ENCODE assay signal across 22 mouse cellular contexts in the genomic region with DNA sequence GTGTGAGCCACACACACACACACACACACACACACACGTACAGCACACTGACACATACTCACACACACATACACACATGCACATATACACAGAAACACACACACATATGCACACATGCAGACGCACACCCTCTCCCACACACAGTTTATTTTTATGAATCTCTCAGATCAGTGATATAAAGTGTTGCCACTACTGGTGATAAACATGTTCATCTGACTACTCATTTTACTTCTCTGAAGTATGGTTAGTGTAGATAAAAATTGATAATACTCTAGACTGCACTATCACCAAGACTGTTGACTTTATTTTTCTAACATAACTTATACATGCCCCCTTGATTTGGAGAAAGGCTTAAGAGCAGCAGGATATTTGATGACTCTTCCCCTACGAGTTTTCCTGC.
DNase-seq lines count a peak whose midpoint lies in the region; ATAC-seq and TF ChIP-seq lines count a peak whose summit lies in the region.
"Had no signal": no experiment of that assay in that cellular context is flagged by ENCODE, and none has a peak within 500 bp of the region (broad histone marks: within the 10 kb centered on the region; RNA-seq: fewer than 3 reads in every experiment).

No protein-coding gene starts in this region.

- H3K27ac ChIP-seq in liver, embryonic 11.5 days (ENCODE audit: low read depth, low read length): no peak overlapping the region; the same call in 1 of the 2 replicates
- peak overlapping the region; percentile 50 for H3K27ac ChIP-seq in liver, embryonic 12.5 days
- H3K27ac ChIP-seq in liver, embryonic 16.5 days (ENCODE audit: low read length): peak overlapping the region; percentile 30
- H3K27ac ChIP-seq in stomach, postnatal 0 days (replicated peaks): no peak overlapping the region
- H3K27ac ChIP-seq: embryonic facial prominence, embryonic 10.5 days; hindbrain, embryonic 15.5 days had no signal

- 74% methylated on average over 3 of the region's 3 CpGs for WGBS in liver, embryonic 11.5 days
- WGBS in liver, embryonic 12.5 days (ENCODE audit: insufficient replicate concordance): 50% methylated on average over 3 of the region's 3 CpGs
- WGBS in liver, embryonic 16.5 days (ENCODE audit: insufficient replicate concordance): 28% methylated on average over 3 of the region's 3 CpGs
- 69% methylated on average over 3 of the region's 3 CpGs for WGBS in stomach, postnatal 0 days

- H3K9me3 ChIP-seq in liver, embryonic 11.5 days (ENCODE audit: control insufficient read depth, low read length): no peaks in the 10 kb centered on the region
- no peaks in the 10 kb centered on the region for H3K9me3 ChIP-seq in liver, embryonic 12.5 days (replicated peaks)
- no peaks in the 10 kb centered on the region for H3K9me3 ChIP-seq in liver, embryonic 16.5 days (replicated peaks; ENCODE audit: control insufficient read depth, low read length)
- no peaks in the 10 kb centered on the region for H3K9me3 ChIP-seq in stomach, postnatal 0 days (ENCODE audit: control insufficient read depth, low read length)
- H3K9me3 ChIP-seq: embryonic facial prominence, embryonic 10.5 days; heart, embryonic 12.5 days; hindbrain, embryonic 15.5 days had no signal

- no peak overlapping the region for H3K9ac ChIP-seq in liver, embryonic 11.5 days (ENCODE audit: low read depth, low read length)
- H3K9ac ChIP-seq in liver, embryonic 12.5 days: no peak overlapping the region
- H3K9ac ChIP-seq in liver, embryonic 16.5 days (ENCODE audit: low read depth, low read length): no peak overlapping the region
- no peak overlapping the region for H3K9ac ChIP-seq in stomach, postnatal 0 days (ENCODE audit: low read length)
- H3K9ac ChIP-seq: heart, embryonic 12.5 days; hindbrain, embryonic 15.5 days had no signal

- H3K36me3 ChIP-seq in liver, embryonic 11.5 days (ENCODE audit: control insufficient read depth, insufficient read depth, low read length): no peaks in the 10 kb centered on the region
- no peaks in the 10 kb centered on the region for H3K36me3 ChIP-seq in liver, embryonic 12.5 days
- H3K36me3 ChIP-seq in liver, embryonic 16.5 days (ENCODE audit: control insufficient read depth, insufficient read depth): no peaks in the 10 kb centered on the region
- H3K36me3 ChIP-seq in stomach, postnatal 0 days (ENCODE audit: control insufficient read depth, insufficient read depth, low read length): no peaks in the 10 kb centered on the region
- H3K36me3 ChIP-seq: heart, embryonic 12.5 days; hindbrain, embryonic 15.5 days had no signal

- no peaks in the 10 kb centered on the region for H3K27me3 ChIP-seq in liver, embryonic 11.5 days (replicated peaks; ENCODE audit: control insufficient read depth, insufficient read depth, low read length)
- H3K27me3 ChIP-seq in liver, embryonic 12.5 days (replicated peaks): no peaks in the 10 kb centered on the region
- no peaks in the 10 kb centered on the region for H3K27me3 ChIP-seq in liver, embryonic 16.5 days (ENCODE audit: control insufficient read depth, insufficient read depth, low read depth, low read length)
- H3K27me3 ChIP-seq in stomach, postnatal 0 days (ENCODE audit: control insufficient read depth, insufficient read depth, low read length): no peaks in the 10 kb centered on the region
- H3K27me3 ChIP-seq: CH12.LX; heart, embryonic 12.5 days; hindbrain, embryonic 15.5 days had no signal

- H3K4me1 ChIP-seq in liver, embryonic 11.5 days (replicated peaks; ENCODE audit: control insufficient read depth, insufficient read depth, low read length): peaks cover 15% of the 10 kb centered on the region
- peaks cover 51% of the 10 kb centered on the region for H3K4me1 ChIP-seq in liver, embryonic 12.5 days
- H3K4me1 ChIP-seq in liver, embryonic 16.5 days (ENCODE audit: control insufficient read depth, low read depth, low read length): peaks cover 33% of the 10 kb centered on the region
- H3K4me1 ChIP-seq in stomach, postnatal 0 days (replicated peaks; ENCODE audit: control insufficient read depth, insufficient read depth): no peaks in the 10 kb centered on the region
- H3K4me1 ChIP-seq: hindbrain, embryonic 15.5 days had no signal

- peak; percentile 71 for ATAC-seq in liver, embryonic 11.5 days (replicated peaks; ENCODE audit: low FRiP score)
- ATAC-seq in liver, embryonic 12.5 days: peak; percentile 76
- peak; percentile 67 for ATAC-seq in liver, embryonic 16.5 days (ENCODE audit: low read depth)
- no peak for ATAC-seq in stomach, postnatal 0 days (ENCODE audit: low FRiP score, low TSS enrichment)
- ATAC-seq: forebrain, embryonic 16.5 days; inflammation-experienced regulatory T-cells, adult 6 months had no signal

- H3K4me2 ChIP-seq in liver, embryonic 11.5 days: no peak overlapping the region
- H3K4me2 ChIP-seq in liver, embryonic 12.5 days: 0 out of 2 replicates have a peak overlapping the region, but pooled peaks have one; percentile 6
- no peak overlapping the region for H3K4me2 ChIP-seq in liver, embryonic 16.5 days (ENCODE audit: low read depth, low read length)
- no peak overlapping the region for H3K4me2 ChIP-seq in stomach, postnatal 0 days (replicated peaks; ENCODE audit: low read depth)
- H3K4me2 ChIP-seq: heart, embryonic 12.5 days; hindbrain, embryonic 15.5 days had no signal

- TF ChIP-seq EP300 in stomach, postnatal 0 days (optimal IDR thresholded peaks at IDR 0.05): no peak

- H3K4me3 ChIP-seq in liver, embryonic 11.5 days (ENCODE audit: low read depth, low read length): no peak overlapping the region
- no peak overlapping the region for H3K4me3 ChIP-seq in liver, embryonic 12.5 days
- no peak overlapping the region for H3K4me3 ChIP-seq in liver, embryonic 16.5 days (ENCODE audit: low read depth, low read length)
- no peak overlapping the region for H3K4me3 ChIP-seq in stomach, postnatal 0 days (ENCODE audit: low read depth, low read length)
- H3K4me3 ChIP-seq: embryonic facial prominence, embryonic 10.5 days; erythroblast, embryonic 14.5 days; heart, embryonic 12.5 days; hindbrain, embryonic 15.5 days had no signal

- DNase-seq in liver, embryonic 11.5 days (ENCODE audit: low spot score): no peak
- no peak for DNase-seq in liver
- DNase-seq in thymus, postnatal 0 days (ENCODE audit: low spot score): no peak
- DNase-seq in frontal cortex, postnatal 10 days (ENCODE audit: low spot score in 2 of 2): no peak
- no peak for DNase-seq in urinary bladder, adult 18-20 months (ENCODE audit: low spot score in 2 of 2)
- DNase-seq in stomach, postnatal 0 days (ENCODE audit: low spot score): no peak
- DNase-seq: adrenal gland, postnatal 14 days; B cell, adult 2 months; cerebellum, adult 18-20 months; cerebellum, adult 9-11 months; cerebellum, postnatal 36 days; gastrocnemius, postnatal 25 days; heart, postnatal 36 days had no signal

- TF ChIP-seq CTCF in stomach, postnatal 0 days (IDR thresholded peaks at IDR 0.05; ENCODE audit: low read depth): no peak

Comparison
In these comparisons a context has a peak if more than half of its experiments do, and no peak if none do; other contexts are left out.
1. H3K27ac ChIP-seq: peak in liver, embryonic 12.5 days (single experiment) and liver, embryonic 16.5 days (single experiment); none in liver, embryonic 11.5 days (single experiment) and stomach, postnatal 0 days (single experiment).